ENCODE assay signal across 22 mouse cellular contexts in the genomic region with DNA sequence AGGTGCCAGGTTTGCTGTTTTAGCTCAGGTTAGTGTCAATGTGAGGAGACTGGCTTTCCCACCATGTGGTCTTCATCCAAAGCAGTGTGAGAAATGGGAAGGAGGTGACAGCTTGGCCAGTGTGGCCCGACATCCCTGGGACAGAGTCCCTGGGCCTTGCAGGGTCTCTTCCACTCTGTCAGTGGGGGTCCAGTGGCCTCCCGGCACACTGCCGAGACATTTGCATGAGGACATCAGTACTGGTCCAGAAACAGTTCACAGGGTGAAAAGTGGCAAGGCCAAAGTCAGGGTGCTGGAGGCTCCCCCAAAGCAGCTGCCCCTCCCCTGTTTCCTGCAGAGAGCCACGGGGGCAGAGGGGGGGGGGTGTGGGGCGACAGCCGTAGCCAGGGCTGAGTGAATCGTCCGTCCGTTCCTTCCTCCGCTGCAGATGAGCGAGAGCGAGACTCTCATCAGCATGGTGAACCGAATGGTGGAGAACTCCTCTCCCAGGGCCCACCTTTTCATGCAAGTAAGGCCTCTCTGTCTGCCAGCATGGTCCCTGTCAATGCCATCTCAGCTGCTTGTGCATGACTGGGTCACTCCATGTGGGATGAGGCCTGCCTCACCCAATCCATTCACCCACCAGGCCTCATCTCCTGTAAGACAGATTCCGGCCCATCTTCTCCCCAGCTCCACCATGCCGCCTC. TPM values are rescaled to one million over a fixed set of nuclear protein-coding genes. Genes with fewer than 3 reads are reported as not detected.
DNase-seq lines count a peak whose midpoint lies in the region; ATAC-seq and TF ChIP-seq lines count a peak whose summit lies in the region.
"Had no signal": no experiment of that assay in that cellular context is flagged by ENCODE, and none has a peak within 500 bp of the region (broad histone marks: within the 10 kb centered on the region; RNA-seq: fewer than 3 reads in every experiment).

No protein-coding gene starts in this region.

- no peak for ATAC-seq in cerebellum, adult (ENCODE audit: insufficient number of reproducible peaks, low FRiP score, low TSS enrichment)
- ATAC-seq in hindbrain, embryonic 13.5 days (ENCODE audit: low FRiP score): 0 out of 2 replicates have a peak, but pooled peaks have one; percentile 21
- ATAC-seq in midbrain, embryonic 16.5 days: peak; percentile 22

- H3K4me3 ChIP-seq in layer of hippocampus, adult 2 months: no peak overlapping the region
- H3K4me3 ChIP-seq in hindbrain, embryonic 13.5 days: no peak overlapping the region
- no peak overlapping the region for H3K4me3 ChIP-seq in midbrain, embryonic 16.5 days (ENCODE audit: low read depth, low read length)
- H3K4me3 ChIP-seq: embryonic facial prominence, embryonic 12.5 days; heart, embryonic 15.5 days; liver, embryonic 13.5 days had no signal

- peaks cover 35% of the 10 kb centered on the region for H3K4me1 ChIP-seq in hindbrain, embryonic 13.5 days (replicated peaks)
- peaks cover 5% of the 10 kb centered on the region for H3K4me1 ChIP-seq in midbrain, embryonic 16.5 days (ENCODE audit: control insufficient read depth, insufficient read depth, low read length)
- H3K4me1 ChIP-seq: liver, embryonic 13.5 days had no signal

- H3K4me2 ChIP-seq in hindbrain, embryonic 13.5 days: no peak overlapping the region
- no peak overlapping the region for H3K4me2 ChIP-seq in midbrain, embryonic 16.5 days (ENCODE audit: low read length)
- H3K4me2 ChIP-seq: embryonic facial prominence, embryonic 12.5 days; heart, embryonic 15.5 days; liver, embryonic 13.5 days had no signal

- no peaks in the 10 kb centered on the region for H3K9me3 ChIP-seq in hindbrain, embryonic 13.5 days
- no peaks in the 10 kb centered on the region for H3K9me3 ChIP-seq in midbrain, embryonic 16.5 days (replicated peaks; ENCODE audit: control insufficient read depth, low read length, poor library complexity, severe bottlenecking)
- H3K9me3 ChIP-seq: embryonic facial prominence, embryonic 12.5 days; heart, embryonic 15.5 days; liver, embryonic 13.5 days had no signal

- H3K36me3 ChIP-seq in hindbrain, embryonic 13.5 days: peaks cover 72% of the 10 kb centered on the region
- peaks cover 21% of the 10 kb centered on the region for H3K36me3 ChIP-seq in midbrain, embryonic 16.5 days (ENCODE audit: control insufficient read depth, insufficient read depth, low read length)
- H3K36me3 ChIP-seq: embryonic facial prominence, embryonic 12.5 days had no signal

- peak; percentile 32 to 55 for DNase-seq in cerebellum, postnatal 14 days
- no peak for DNase-seq in layer of hippocampus, adult 2 months (ENCODE audit: low spot score in 2 of 2)
- DNase-seq in layer of hippocampus, postnatal 36 days: no peak
- DNase-seq in adrenal gland, postnatal 4 days (ENCODE audit: low spot score in 2 of 2): no peak
- DNase-seq in retina, postnatal 1 day: no peak
- DNase-seq: adrenal gland, postnatal 25 days; cerebellum, adult 9-11 months; gastrocnemius, postnatal 36 days; liver, embryonic 13.5 days; lung, postnatal 10 days; thymus, postnatal 25 days had no signal

- no peak for TF ChIP-seq CTCF in layer of hippocampus, adult 2 months (conservative IDR thresholded peaks at IDR 0.05)

- H3K9ac ChIP-seq in hindbrain, embryonic 13.5 days: peak overlapping the region; percentile 44; the same call in 1 of the 2 replicates
- peak overlapping the region; percentile 14; the same call in 1 of the 2 replicates for H3K9ac ChIP-seq in midbrain, embryonic 16.5 days (ENCODE audit: low read depth, low read length)
- H3K9ac ChIP-seq: embryonic facial prominence, embryonic 12.5 days; heart, embryonic 15.5 days; liver, embryonic 13.5 days had no signal

- H3K27ac ChIP-seq in layer of hippocampus, adult 2 months: 0 out of 2 replicates have a peak overlapping the region, but pooled peaks have one; percentile 10
- H3K27ac ChIP-seq in hindbrain, embryonic 13.5 days: peak overlapping the region; percentile 68
- peak overlapping the region; percentile 30; the same call in 1 of the 2 replicates for H3K27ac ChIP-seq in midbrain, embryonic 16.5 days (ENCODE audit: low read length)
- H3K27ac ChIP-seq: embryonic facial prominence, embryonic 12.5 days; heart, embryonic 15.5 days; liver, embryonic 13.5 days had no signal

- 65% methylated on average over 15 of the region's 15 CpGs for WGBS in hindbrain, embryonic 13.5 days
- WGBS in midbrain, embryonic 16.5 days: 68% methylated on average over 15 of the region's 15 CpGs

- no peaks in the 10 kb centered on the region; the same call in 1 of the 2 replicates for H3K27me3 ChIP-seq in hindbrain, embryonic 13.5 days
- no peaks in the 10 kb centered on the region for H3K27me3 ChIP-seq in midbrain, embryonic 16.5 days (ENCODE audit: control insufficient read depth, insufficient read depth, low read depth, low read length)
- H3K27me3 ChIP-seq: heart, embryonic 15.5 days had no signal

RNA-seq across cellular contexts. Expression of a gene that starts 30.5 kb away (rescaled TPM):
- total RNA-seq in layer of hippocampus, adult 2 months (2021): not detected
- not detected for total RNA-seq in layer of hippocampus, postnatal 36 days (2021)
- polyA plus RNA-seq in hindbrain, embryonic 13.5 days (2015; fragmentation: Nextera tagmentation; extraction: Ambion mirVana): 0.10 TPM in 1 of 2 replicates, not detected in the other
- not detected in 2 replicates for polyA plus RNA-seq in midbrain, embryonic 16.5 days (2015; fragmentation: Nextera tagmentation; extraction: Ambion mirVana)
- total RNA-seq in adrenal gland, postnatal 4 days (2021): 1 to 10 TPM in 1 of 2 experiments, under 1 TPM in 1; 0.76 to 2.0 TPM
- total RNA-seq: CH12.LX; gastrocnemius, postnatal 36 days; layer of hippocampus, postnatal 10 days; neutrophil, adult 5-6 weeks had no signal
- polyA plus RNA-seq: embryonic facial prominence, embryonic 12.5 days; heart, embryonic 15.5 days had no signal

RNA-seq across cellular contexts. Expression of a gene that starts 42.6 kb away (rescaled TPM):
- not detected for total RNA-seq in layer of hippocampus, adult 2 months (2021)
- not detected for total RNA-seq in layer of hippocampus, postnatal 36 days (2021)
- polyA plus RNA-seq in hindbrain, embryonic 13.5 days (2015; fragmentation: Nextera tagmentation; extraction: Ambion mirVana): 0.38 TPM in 1 of 2 replicates, not detected in the other
- not detected in 2 replicates for polyA plus RNA-seq in midbrain, embryonic 16.5 days (2015; fragmentation: Nextera tagmentation; extraction: Ambion mirVana)
- total RNA-seq in adrenal gland, postnatal 4 days (2021): not detected
- total RNA-seq: adrenal gland, postnatal 25 days; CH12.LX; gastrocnemius, postnatal 36 days; left cerebral cortex, postnatal 36 days; neutrophil, adult 5-6 weeks had no signal
- polyA plus RNA-seq: embryonic facial prominence, embryonic 12.5 days; heart, embryonic 15.5 days; kidney, embryonic 16.5 days; liver, embryonic 13.5 days; stomach, embryonic 16.5 days had no signal

Comparison
In these comparisons a context has a peak if more than half of its experiments do, and no peak if none do; other contexts are left out.
1. DNase-seq: peak in cerebellum, postnatal 14 days (2 of 2); none in layer of hippocampus, adult 2 months (0 of 2), layer of hippocampus, postnatal 36 days (0 of 2), adrenal gland, postnatal 4 days (0 of 2) and retina, postnatal 1 day (single experiment).
2. H3K27ac ChIP-seq: peak in every context shown above with its lines; median percentile 68 in hindbrain, embryonic 13.5 days; 30 in midbrain, embryonic 16.5 days; 10 in layer of hippocampus, adult 2 months.